Mouse (Mus musculus) kidney, adult 2 months (tissue): Measurements from ENCODE around the gene Exosc1.

Experiments
- CTCF ChIP-seq: fragments of 200-500 bp; conservative IDR thresholded peaks from 2 replicates; pipeline ENCODE4 v1.5.1; 2011; ENCODE audit warnings: low read depth, mild to moderate bottlenecking, control low read depth, low read length, moderate library complexity, mixed read lengths; ENCODE audit not compliant: insufficient read depth, insufficient read length
- POLR2A ChIP-seq: fragments of 200-500 bp; IDR thresholded peaks from one replicate; pipeline ENCODE4 v1.6.1; 2011; ENCODE audit warnings: low read depth, low read length, control low read depth

DNA sequence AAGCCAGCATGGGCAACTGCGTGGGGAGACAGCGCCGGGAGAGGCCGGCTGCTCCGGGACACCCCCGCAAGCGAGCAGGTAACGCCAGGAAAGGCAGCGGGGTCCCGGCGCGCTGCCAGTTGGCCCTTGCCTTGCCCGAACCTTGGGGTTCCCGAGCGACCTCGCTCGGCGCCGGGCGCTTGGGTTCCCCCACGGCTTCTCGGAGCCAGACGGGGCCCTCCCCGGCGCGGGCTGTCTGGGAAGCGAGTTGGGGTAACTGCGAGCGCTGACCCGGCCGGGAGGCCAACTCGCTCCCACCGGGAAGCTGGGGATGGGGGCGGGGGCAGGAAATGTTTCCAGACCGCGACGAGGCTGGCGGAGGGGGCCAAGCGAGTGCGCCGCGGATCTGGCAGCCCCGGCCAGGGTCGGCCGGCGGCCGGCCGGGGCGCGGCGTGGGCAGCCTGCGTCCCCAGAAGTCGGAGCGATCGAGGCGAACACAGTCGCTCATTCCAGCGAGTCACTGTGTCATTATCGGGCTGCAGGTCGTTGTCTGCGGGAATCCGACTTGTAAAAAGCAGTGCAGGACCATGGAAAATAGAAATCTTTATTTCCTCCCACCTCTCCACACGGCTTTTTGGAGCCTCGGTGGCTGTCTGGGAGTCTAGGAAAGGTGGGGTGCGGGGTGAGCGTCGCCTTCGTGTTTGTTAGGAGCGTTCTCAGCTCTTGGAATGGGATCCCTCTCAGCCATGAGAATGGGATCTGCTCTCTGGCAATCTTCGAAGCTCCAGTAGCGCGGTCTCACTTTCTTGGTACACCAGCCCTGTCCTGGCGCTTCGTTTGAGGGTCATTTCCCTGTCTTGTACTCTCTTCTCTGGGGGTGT lies 48.9 kb upstream of the Exosc1 start:
- TF ChIP-seq CTCF (no peak), POLR2A (no peak)
